16 mouse cellular contexts compared by ENCODE assay signal in genomic region chr11:52032356-52032755, GRCm38 (mm10).
"Had no signal": no experiment of that assay in that cellular context is flagged by ENCODE, and none has a peak within 500 bp of the region (broad histone marks: within the 10 kb centered on the region; RNA-seq: fewer than 3 reads in every experiment).

No protein-coding gene starts in this region.

- H3K4me1 ChIP-seq: midbrain, embryonic 13.5 days; midbrain, embryonic 15.5 days; neural tube, embryonic 12.5 days had no signal

- H3K9ac ChIP-seq: lung, embryonic 14.5 days; midbrain, embryonic 13.5 days; midbrain, embryonic 15.5 days; neural tube, embryonic 12.5 days had no signal

- DNase-seq: lung, adult 18-20 months; lung, embryonic 14.5 days; lung, postnatal 10 days; lung, postnatal 4 days; retina, postnatal 1 day; right cerebral cortex, adult 18-20 months; right cerebral cortex, postnatal 25 days; right cerebral cortex, postnatal 4 days; spleen, adult 18-20 months; thymus, adult 18-20 months; thymus, postnatal 14 days; thymus, postnatal 36 days had no signal

- H3K9me3 ChIP-seq: midbrain, embryonic 13.5 days; midbrain, embryonic 15.5 days; neural tube, embryonic 12.5 days had no signal

- H3K4me3 ChIP-seq: megakaryocyte, embryonic 14.5 days; midbrain, embryonic 13.5 days; midbrain, embryonic 15.5 days; neural tube, embryonic 12.5 days had no signal

- H3K27ac ChIP-seq: midbrain, embryonic 13.5 days; midbrain, embryonic 15.5 days; neural tube, embryonic 12.5 days had no signal

- H3K36me3 ChIP-seq: neural tube, embryonic 12.5 days had no signal

- ATAC-seq: midbrain, embryonic 13.5 days; midbrain, embryonic 15.5 days had no signal
